Mouse (Mus musculus) embryonic facial prominence, embryonic 11.5 days (tissue): ENCODE results near the gene Fndc7. TPM values are rescaled to one million over a fixed set of nuclear protein-coding genes. Genes with fewer than 3 reads are reported as not detected.
"Not testable (repeated sequence)": the region's sequence is repeated elsewhere in the genome, so short reads cannot be mapped to it uniquely, and the experiment has no call there.

ENCODE experiments used
- ATAC-seq: fragments of 200-750 bp; cut with Nextera tagmentation; replicated peaks from 2 replicates; pipeline ENCODE4 v1.8.0; 2017; ENCODE audit warnings: low read depth; ENCODE audit not compliant: insufficient number of reproducible peaks, low FRiP score, low TSS enrichment
- DNase-seq: peaks from one replicate; pipeline ENCODE4 v3.0.0-alpha.2; 2015; ENCODE audit warnings: low spot score
- H3K27ac ChIP-seq: fragments of 300-500 bp; sonication (generic); replicated peaks from 2 replicates; pipeline ENCODE4 v1.5.1; 2014; ENCODE audit warnings: mild to moderate bottlenecking, low read depth, low read length, control low read depth
- H3K27me3 ChIP-seq: fragments of 300-500 bp; sonication (generic); 2 replicates; pipeline ENCODE4 v1.6.1; 2014; ENCODE audit warnings: mild to moderate bottlenecking, low read length, moderate library complexity, mixed read lengths; ENCODE audit not compliant: control insufficient read depth, insufficient read depth
- H3K36me3 ChIP-seq: fragments of 300-500 bp; sonication (generic); replicated peaks from 2 replicates; pipeline ENCODE4 v1.6.1; 2014; ENCODE audit warnings: low read depth, mild to moderate bottlenecking, low read length, moderate library complexity, mixed read lengths; ENCODE audit not compliant: control insufficient read depth, insufficient read depth
- H3K4me1 ChIP-seq: fragments of 300-500 bp; sonication (generic); 2 replicates; pipeline ENCODE4 v1.6.1; 2014; ENCODE audit warnings: low read length, mixed read lengths; ENCODE audit not compliant: control insufficient read depth, insufficient read depth
- H3K4me2 ChIP-seq: fragments of 300-500 bp; sonication (generic); 2 replicates; pipeline ENCODE4 v1.6.1; 2014; ENCODE audit warnings: low read depth, mild to moderate bottlenecking, control low read depth, low read length, moderate library complexity
- H3K4me3 ChIP-seq: fragments of 300-500 bp; sonication (generic); 2 replicates; pipeline ENCODE4 v1.5.1; 2014; ENCODE audit warnings: low read depth, low read length, control low read depth
- H3K9ac ChIP-seq: fragments of 300-500 bp; sonication (generic); replicated peaks from 2 replicates; pipeline ENCODE4 v1.6.1; 2014; ENCODE audit warnings: mild to moderate bottlenecking, control low read depth, low read length
- H3K9me3 ChIP-seq: fragments of 300-500 bp; sonication (generic); replicated peaks from 2 replicates; pipeline ENCODE4 v1.6.1; 2016; ENCODE audit warnings: mild to moderate bottlenecking, low read length, inconsistent platforms, mixed read lengths; ENCODE audit not compliant: control insufficient read depth
- WGBS: fragments of 180-500 bp; shearing (Covaris S2); extraction: QIAGEN DNeasy Blood & Tissue Kit; methylation state at CpG from one replicate; pipeline ENCODE4 v1.1.7; 2014; 5-methylcytosine and 5-hydroxymethylcytosine counted together
- polyA plus RNA-seq: library from polyadenylated mRNA; unstranded; fragments of >200 nt; fragmentation: Nextera tagmentation; extraction: Ambion mirVana; gene quantifications from 2 replicates; pipeline ENCODE4 v1.2.1, GENCODE M21; 2014

The Fndc7 gene
- polyA plus RNA-seq, 1 experiment from 2014 or later, result not detected

GRCm38 (mm10) chr3:108879129-108879528, 10.7 kb downstream of the Fndc7 start:
- Histone ChIP-seq H3K9me3 (no peaks in the 10 kb centered on the region), H3K36me3 (no peaks in the 10 kb centered on the region), H3K4me3 (no peak overlapping the region), H3K9ac (no peak overlapping the region), H3K4me1 (no peaks in the 10 kb centered on the region), H3K4me2 (no peak overlapping the region), H3K27ac (no peak overlapping the region), H3K27me3 (no peaks in the 10 kb centered on the region)
- ATAC-seq (no peak), DNase-seq (no peak)
- WGBS, result 72% methylated on average over 2 of the region's 2 CpGs

DNA sequence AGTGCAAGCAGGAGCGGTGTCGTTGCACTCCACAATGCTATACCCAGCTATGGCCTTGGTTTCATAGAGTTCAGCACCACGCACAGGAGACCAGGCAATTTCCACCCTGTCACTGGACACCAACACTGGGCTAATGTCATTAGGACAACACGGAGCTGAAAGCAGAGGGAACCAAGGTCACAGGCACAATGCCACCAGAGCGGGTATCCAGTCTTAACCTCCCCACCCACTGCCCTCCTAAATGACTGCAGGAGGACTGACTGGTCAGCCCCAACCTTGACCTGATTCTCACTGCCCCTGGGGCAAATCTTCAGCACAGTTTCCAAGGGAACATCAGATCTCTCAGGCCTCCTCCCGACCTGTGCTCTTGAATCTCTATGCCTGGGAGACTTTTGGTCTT, 19.2 kb downstream of the Fndc7 start:
- H3K9me3 ChIP-seq, result no peaks in the 10 kb centered on the region
- no peak overlapping the region for H3K4me3 ChIP-seq
- no peaks in the 10 kb centered on the region for H3K4me1 ChIP-seq
- DNase-seq (no peak), ATAC-seq (no peak)
- no peaks in the 10 kb centered on the region for H3K27me3 ChIP-seq
- H3K36me3 ChIP-seq, result no peaks in the 10 kb centered on the region
- WGBS, result 75% methylated on average over 6 of the region's 6 CpGs
- H3K4me2 ChIP-seq, result no peak overlapping the region
- no peak overlapping the region for H3K27ac ChIP-seq
- H3K9ac ChIP-seq, result no peak overlapping the region

DNA sequence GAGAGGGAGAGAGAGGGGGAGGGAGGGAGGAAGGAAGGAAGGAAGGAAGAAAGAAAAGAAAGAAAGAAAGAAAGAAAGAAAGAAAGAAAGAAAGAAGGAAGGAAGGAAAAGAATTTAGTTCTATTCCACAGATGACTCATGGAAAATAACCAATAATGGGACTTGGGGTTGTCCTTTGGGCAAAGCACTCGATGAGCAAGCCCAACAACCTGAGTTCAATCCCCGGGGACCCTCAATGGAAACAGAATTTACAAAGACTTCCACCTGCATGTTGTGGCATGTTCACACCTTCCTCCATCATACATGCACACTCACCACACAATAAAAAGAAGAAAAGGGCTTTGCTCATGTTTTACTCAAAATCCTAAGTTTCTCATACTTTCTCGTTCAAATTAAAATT, 22.4 kb downstream of the Fndc7 start:
- no peaks in the 10 kb centered on the region for H3K4me1 ChIP-seq
- ATAC-seq (no peak), DNase-seq (no peak)
- H3K4me2 ChIP-seq, result no peak overlapping the region
- 86% methylated on average over 3 of the region's 3 CpGs for WGBS
- no peaks in the 10 kb centered on the region for H3K36me3 ChIP-seq
- H3K27ac ChIP-seq, result no peak overlapping the region
- no peaks in the 10 kb centered on the region for H3K27me3 ChIP-seq
- H3K4me3 ChIP-seq, result no peak overlapping the region
- no peaks in the 10 kb centered on the region for H3K9me3 ChIP-seq
- no peak overlapping the region for H3K9ac ChIP-seq

DNA sequence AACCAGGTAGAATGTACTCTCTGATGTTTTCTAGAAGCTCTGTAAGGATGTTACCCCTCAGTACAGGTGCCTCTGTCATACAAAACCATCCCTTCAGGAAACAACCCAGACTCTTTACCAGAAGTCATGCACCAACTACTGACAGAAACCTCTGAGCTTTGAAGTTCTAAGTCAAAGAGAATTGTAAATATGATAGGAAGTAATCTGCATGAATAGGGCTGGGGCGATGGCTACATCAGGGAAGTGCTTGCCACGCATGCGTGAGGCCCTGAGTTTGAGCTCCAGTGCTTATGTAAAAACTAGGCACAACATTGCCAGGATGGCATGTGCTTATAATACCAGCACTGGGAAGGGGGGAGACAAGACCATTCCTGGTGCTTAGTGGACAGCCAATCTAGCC, 24.1 kb downstream of the Fndc7 start:
- Histone ChIP-seq H3K36me3 (no peaks in the 10 kb centered on the region), H3K4me3 (no peak overlapping the region), H3K4me2 (no peak overlapping the region), H3K9me3 (no peaks in the 10 kb centered on the region), H3K27ac (no peak overlapping the region), H3K9ac (no peak overlapping the region), H3K27me3 (no peaks in the 10 kb centered on the region), H3K4me1 (no peaks in the 10 kb centered on the region)
- 93% methylated on average over 3 of the region's 3 CpGs for WGBS
- ATAC-seq (no peak), DNase-seq (no peak)

DNA sequence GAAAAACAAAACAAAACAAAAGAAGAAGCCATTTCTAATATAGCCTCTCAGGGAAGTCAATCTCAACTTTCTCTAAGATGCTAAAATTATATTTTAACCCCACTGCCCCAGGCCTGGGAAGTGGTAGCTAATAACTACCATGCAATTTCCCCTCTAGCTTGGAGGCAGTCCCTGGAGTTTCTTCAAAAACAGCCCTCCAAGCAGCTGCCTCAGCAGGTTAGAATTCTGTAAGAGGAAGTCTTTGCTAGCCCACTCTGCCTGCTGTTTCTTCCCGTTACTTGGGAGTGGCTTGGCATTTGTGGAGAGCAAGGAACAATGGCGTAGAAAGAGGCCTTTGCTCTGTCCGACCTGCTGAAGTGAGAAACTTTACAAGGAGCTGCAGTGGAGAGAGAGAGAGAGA, 24.7 kb downstream of the Fndc7 start:
- Histone ChIP-seq H3K9ac (no peak overlapping the region), H3K36me3 (no peaks in the 10 kb centered on the region), H3K4me1 (no peaks in the 10 kb centered on the region), H3K27me3 (no peaks in the 10 kb centered on the region), H3K9me3 (no peaks in the 10 kb centered on the region), H3K4me2 (no peak overlapping the region), H3K27ac (no peak overlapping the region), H3K4me3 (no peak overlapping the region)
- ATAC-seq (no peak), DNase-seq (no peak)
- WGBS, result 38% methylated on average over 3 of the region's 3 CpGs

DNA sequence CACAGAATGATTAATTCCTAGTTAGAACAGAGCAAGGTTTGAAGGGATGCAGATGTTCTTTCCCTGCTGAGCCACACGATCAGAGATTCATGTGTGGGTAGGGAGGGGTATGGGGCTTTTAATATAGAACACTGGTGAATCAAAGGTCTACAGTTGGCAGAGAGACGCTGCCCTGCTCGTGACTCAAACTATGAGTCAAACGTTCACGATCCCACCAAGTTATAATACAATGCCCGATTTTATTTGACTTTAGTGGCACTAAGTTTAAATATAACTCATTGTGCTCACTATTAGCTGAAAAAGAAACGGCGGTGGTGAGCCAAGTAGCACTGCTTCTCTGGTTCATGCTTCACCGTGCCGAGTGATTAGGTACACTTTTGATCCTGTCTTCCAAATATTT, 26.7 kb downstream of the Fndc7 start:
- no peak for ATAC-seq
- Histone ChIP-seq H3K4me2 (no peak overlapping the region), H3K9ac (no peak overlapping the region), H3K4me3 (no peak overlapping the region), H3K4me1 (peaks cover 2% of the 10 kb centered on the region; the same call in 1 of the 2 replicates), H3K27me3 (no peaks in the 10 kb centered on the region), H3K36me3 (no peaks in the 10 kb centered on the region), H3K9me3 (no peaks in the 10 kb centered on the region), H3K27ac (no peak overlapping the region)
- no peak for DNase-seq
- WGBS, result 90% methylated on average over 10 of the region's 10 CpGs

- H3K9me3 ChIP-seq, H3K27ac ChIP-seq, H3K9ac ChIP-seq, H3K27me3 ChIP-seq, H3K4me1 ChIP-seq, H3K4me2 ChIP-seq, H3K4me3 ChIP-seq, ATAC-seq, H3K36me3 ChIP-seq, DNase-seq: not testable (repeated sequence)
- WGBS, result 93% methylated on average over 4 of the region's 4 CpGs
Measured at GRCm38 (mm10) chr3:108862282-108862681, 27.5 kb downstream of the Fndc7 start.

GRCm38 (mm10) chr3:108860786-108861185, 29.0 kb downstream of the Fndc7 start:
- Histone ChIP-seq H3K4me1 (peaks cover 3% of the 10 kb centered on the region; the same call in 1 of the 2 replicates), H3K9me3 (no peaks in the 10 kb centered on the region), H3K4me2 (no peak overlapping the region), H3K27me3 (no peaks in the 10 kb centered on the region), H3K9ac (no peak overlapping the region), H3K4me3 (no peak overlapping the region), H3K27ac (no peak overlapping the region), H3K36me3 (no peaks in the 10 kb centered on the region)
- DNase-seq, result no peak
- ATAC-seq, result no peak
- 79% methylated on average over 2 of the region's 2 CpGs for WGBS
